Mouse (Mus musculus) CH12.LX (cell line): Measurements from ENCODE around the gene Gss. TPM values are rescaled to one million over a fixed set of nuclear protein-coding genes. Genes with fewer than 3 reads are reported as not detected.
A peak's percentile ranks its signal among the peaks of the same experiment; 100 is the strongest.

Experiments
- DNase-seq: peaks from one replicate; pipeline ENCODE4 v3.0.0-alpha.2; 2013; ENCODE audit errors: extremely low read depth
- H3K27ac ChIP-seq: 2 replicates; pipeline ENCODE4 v1.5.1; 2012; ENCODE audit warnings: low read depth, mild to moderate bottlenecking, control low read depth, moderate library complexity; ENCODE audit not compliant: insufficient read depth
- H3K27me3 ChIP-seq: replicated peaks from 2 replicates; pipeline ENCODE3; 2012; ENCODE audit warnings: inconsistent platforms
- H3K36me3 ChIP-seq, 2 experiments: replicated peaks in 1 of 2; 2 replicates each; pipeline versions ENCODE3 to v1.6.1; 2012; ENCODE audit warnings: inconsistent platforms in 1 of 2, low read length in 1 of 2, mild to moderate bottlenecking in 1 of 2, mixed read lengths in 1 of 2, moderate library complexity in 1 of 2; ENCODE audit not compliant: control insufficient read depth in 1 of 2, insufficient read depth in 1 of 2
- H3K4me1 ChIP-seq, 2 experiments: 2 replicates each; pipeline ENCODE4 v1.6.1; 2012; ENCODE audit warnings: inconsistent platforms in 1 of 2, moderate library complexity in 1 of 2; ENCODE audit not compliant: insufficient read depth in 2 of 2, control insufficient read depth in 1 of 2
- H3K4me2 ChIP-seq: 2 replicates; pipeline ENCODE4 v1.6.1; 2012; ENCODE audit warnings: low read depth, mild to moderate bottlenecking, control low read depth; ENCODE audit not compliant: poor library complexity, insufficient read depth, severe bottlenecking
- H3K4me3 ChIP-seq, 3 experiments: fragments of 150-350 bp in 1 of 3; sonication (generic) in 1 of 3; replicated peaks in 1 of 3; 2 replicates each; pipeline versions ENCODE3 to v1.5.1; 2011 to 2012; ENCODE audit warnings: low read depth in 2 of 3, low read length in 2 of 3, mild to moderate bottlenecking in 2 of 3, moderate library complexity in 2 of 3, control low read depth in 1 of 3, improper control_type of control experiment in 1 of 3, inconsistent platforms in 1 of 3, mixed read lengths in 1 of 3; ENCODE audit not compliant: poor library complexity in 1 of 3
- H3K79me2 ChIP-seq: replicated peaks from 2 replicates; pipeline ENCODE4 v1.6.1; 2012; ENCODE audit warnings: mild to moderate bottlenecking, moderate library complexity; ENCODE audit not compliant: control insufficient read depth, poor library complexity, insufficient read depth, severe bottlenecking; ENCODE audit errors: extremely low read depth
- H3K9ac ChIP-seq: 2 replicates; pipeline ENCODE4 v1.6.1; 2012; ENCODE audit warnings: low read depth, mild to moderate bottlenecking, control low read depth, moderate library complexity; ENCODE audit not compliant: insufficient read depth
- H3K9me3 ChIP-seq: replicated peaks from 2 replicates; pipeline ENCODE3; 2012; ENCODE audit warnings: low read length, inconsistent platforms, mixed read lengths
- CHD1 ChIP-seq: IDR thresholded peaks from 2 replicates; pipeline ENCODE4 v1.6.1; 2012; ENCODE audit warnings: low read depth, low read length, improper control_type of control experiment, inconsistent platforms
- CHD2 ChIP-seq: IDR thresholded peaks from 2 replicates; pipeline ENCODE4 v1.6.1; 2011; ENCODE audit warnings: low read length, improper control_type of control experiment
- CTCF ChIP-seq, 2 experiments: IDR thresholded peaks in 1 of 2; conservative IDR thresholded peaks in 1 of 2; 2 replicates each; pipeline ENCODE4 v1.5.1; 2011 to 2012; ENCODE audit warnings: low read depth in 2 of 2, low read length in 2 of 2, improper control_type of control experiment in 1 of 2, inconsistent platforms in 1 of 2, mild to moderate bottlenecking in 1 of 2, moderate library complexity in 1 of 2
- ELF1 ChIP-seq: IDR thresholded peaks from 2 replicates; pipeline ENCODE4 v1.6.1; 2014; ENCODE audit warnings: low read depth, mild to moderate bottlenecking, inconsistent platforms, low read length, improper control_type of control experiment
- EP300 ChIP-seq: IDR thresholded peaks from 2 replicates; pipeline ENCODE4 v1.6.1; 2011; ENCODE audit warnings: low read length, improper control_type of control experiment
- ETS1 ChIP-seq: conservative IDR thresholded peaks from 2 replicates; pipeline ENCODE4 v1.6.1; 2012; ENCODE audit warnings: low read depth, mild to moderate bottlenecking, inconsistent platforms, low read length, improper control_type of control experiment, moderate library complexity
- IRF4 ChIP-seq: IDR thresholded peaks from 2 replicates; pipeline ENCODE4 v1.6.1; 2014; ENCODE audit warnings: low read depth, mild to moderate bottlenecking, inconsistent platforms, low read length, improper control_type of control experiment
- MEF2A ChIP-seq: IDR thresholded peaks from 2 replicates; pipeline ENCODE4 v1.6.1; 2014; ENCODE audit warnings: low read depth, mild to moderate bottlenecking, inconsistent platforms, low read length, improper control_type of control experiment, borderline replicate concordance
- MXI1 ChIP-seq: IDR thresholded peaks from 2 replicates; pipeline ENCODE4 v1.6.1; 2011; ENCODE audit warnings: mild to moderate bottlenecking, low read depth, low read length, improper control_type of control experiment
- NELFE ChIP-seq: IDR thresholded peaks from 2 replicates; pipeline ENCODE4 v1.6.1; 2011; ENCODE audit warnings: low read depth, low read length, improper control_type of control experiment
- PAX5 ChIP-seq: IDR thresholded peaks from 2 replicates; pipeline ENCODE4 v1.6.1; 2012; ENCODE audit warnings: low read length, inconsistent platforms, mixed read lengths
- POLR2A ChIP-seq: IDR thresholded peaks from 2 replicates; pipeline ENCODE4 v1.6.1; 2011; ENCODE audit warnings: low read depth, mild to moderate bottlenecking, improper control_type of control experiment, low read length
- RAD21 ChIP-seq: IDR thresholded peaks from 2 replicates; pipeline ENCODE4 v1.6.1; 2011; ENCODE audit warnings: low read depth, mild to moderate bottlenecking, low read length, improper control_type of control experiment, moderate library complexity
- SIN3A ChIP-seq: IDR thresholded peaks from 2 replicates; pipeline ENCODE4 v1.6.1; 2012; ENCODE audit warnings: low read length, improper control_type of control experiment, inconsistent platforms
- SMC3 ChIP-seq: IDR thresholded peaks from 2 replicates; pipeline ENCODE4 v1.6.1; 2011; ENCODE audit warnings: low read depth, low read length, improper control_type of control experiment
- TBP ChIP-seq: conservative IDR thresholded peaks from 2 replicates; pipeline ENCODE4 v1.6.1; 2011; ENCODE audit warnings: low read depth, low read length, improper control_type of control experiment
- TCF12 ChIP-seq: IDR thresholded peaks from 2 replicates; pipeline ENCODE4 v1.6.1; 2014; ENCODE audit warnings: low read depth, mild to moderate bottlenecking, inconsistent platforms, low read length, improper control_type of control experiment
- ZKSCAN1 ChIP-seq: IDR thresholded peaks from 2 replicates; pipeline ENCODE4 v1.6.1; 2012; ENCODE audit warnings: low read depth, inconsistent platforms, low read length, improper control_type of control experiment, borderline replicate concordance
- dilution Hi-C: fragments of 300-500 bp; cut with MboI; formaldehyde crosslinking; loops from 2 replicates; pipeline ENCODE4 v1.14.3; 2020; ENCODE audit warnings: low sequenced_read_pairs; ENCODE audit not compliant: extremely low pct_unique_long_range_greater_than_20kb, extremely low pct_ligation_motif_present
- in situ Hi-C: fragments of 300-500 bp; cut with MboI; formaldehyde crosslinking; loops from 3 replicates; pipeline ENCODE4 v1.14.3; 2019; ENCODE audit warnings: low sequenced_read_pairs, low pct_ligation_motif_present, low pct_unique_long_range_greater_than_20kb, mixed read lengths
- polyA plus RNA-seq: library from polyadenylated mRNA; unstranded; fragments of >175 nt; gene quantifications from 2 replicates; pipeline ENCODE4 v1.2.1, GENCODE M21; 2012; ENCODE audit warnings: low read depth; ENCODE audit not compliant: insufficient read length
- total RNA-seq, 2 experiments: library from RNA; depleted of rRNA; stranded (reverse); fragments of 300-350 nt in 1 of 2; fragments of >200 nt in 1 of 2; gene quantifications; 2 replicates each; pipeline ENCODE4 v1.2.3; 2012 to 2014

Gene Gss
- total and polyA plus RNA-seq, 3 experiments, result 17.3 to 21.9 (median 18.0) TPM

- dilution Hi-C loops (no loop called here), in situ Hi-C loops (no loop called here)
- Histone ChIP-seq H3K36me3 (peaks cover 11 to 44% of the 10 kb centered on the region in 2 experiments), H3K79me2 (no peaks in the 10 kb centered on the region), H3K9me3 (no peaks in the 10 kb centered on the region), H3K9ac (no peak overlapping the region), H3K27me3 (peaks cover 3% of the 10 kb centered on the region), H3K4me3 (no peak overlapping the region), H3K4me1 (0 out of 4 replicates have a peak, but pooled peaks cover 0 to 2% of the 10 kb centered on the region in 2 experiments), H3K4me2 (no peak overlapping the region), H3K27ac (no peak overlapping the region)
- TF ChIP-seq POLR2A (no peak), CHD1 (no peak), IRF4 (no peak), PAX5 (no peak), SIN3A (no peak), MEF2A (no peak)
- no peak for DNase-seq
Measured at GRCm38 (mm10) chr2:155628112-155628511, 35.5 kb upstream of the Gss start.

GRCm38 (mm10) chr2:155627030-155627738 lies 34.6 kb upstream of the Gss start:
- no peak overlapping the region for H3K4me2 ChIP-seq
- H3K9ac ChIP-seq, result no peak overlapping the region
- in situ Hi-C loops (no loop called here), dilution Hi-C loops (no loop called here)
- H3K4me1 ChIP-seq, result 0 out of 4 replicates have a peak, but pooled peaks cover 0 to 2% of the 10 kb centered on the region in 2 experiments
- no peaks in the 10 kb centered on the region for H3K9me3 ChIP-seq
- DNase-seq, result peak; percentile 63
- TF ChIP-seq NELFE (no peak), CHD2 (no peak), EP300 (no peak), ELF1 (no peak), ZKSCAN1 (no peak), CHD1 (no peak), CTCF (conservative IDR thresholded peaks at IDR 0.05 in 1 of 2, IDR thresholded peaks at IDR 0.05 in 1 of 2; ENCODE audit: low read depth in 2 of 2, low read length in 2 of 2) (peak; percentile 82 to 94), MXI1 (no peak), POLR2A (no peak), RAD21 (peak; percentile 43), TBP (no peak), SMC3 (peak; percentile 77), TCF12 (no peak), MEF2A (no peak), ETS1 (no peak)
- H3K79me2 ChIP-seq, result no peaks in the 10 kb centered on the region
- H3K27me3 ChIP-seq, result peaks cover 4% of the 10 kb centered on the region
- no peak overlapping the region for H3K4me3 ChIP-seq
- no peak overlapping the region for H3K27ac ChIP-seq
- H3K36me3 ChIP-seq, result peaks cover 3 to 35% of the 10 kb centered on the region in 2 experiments
